Mouse (Mus musculus) stomach, embryonic 16.5 days (tissue): ENCODE measurements around the gene Gm266. TPM values are rescaled to one million over a fixed set of nuclear protein-coding genes. Genes with fewer than 3 reads are reported as not detected.

Experiments
- ATAC-seq: fragments of 200-750 bp; cut with Nextera tagmentation; 2 replicates; pipeline ENCODE4 v1.8.0; 2017; ENCODE audit warnings: moderate number of reproducible peaks, moderate TSS enrichment; ENCODE audit not compliant: insufficient read depth, low FRiP score
- H3K27ac ChIP-seq: fragments of 300-500 bp; sonication (generic); 2 replicates; pipeline ENCODE4 v1.5.1; 2014; ENCODE audit warnings: low read length
- H3K27me3 ChIP-seq: fragments of 300-500 bp; sonication (generic); 2 replicates; pipeline ENCODE4 v1.6.1; 2014; ENCODE audit warnings: low read length, control low read depth, mixed read lengths; ENCODE audit not compliant: control insufficient read depth, insufficient read depth
- H3K36me3 ChIP-seq: fragments of 300-500 bp; sonication (generic); 2 replicates; pipeline ENCODE4 v1.6.1; 2014; ENCODE audit warnings: low read length; ENCODE audit not compliant: control insufficient read depth, insufficient read depth
- H3K4me1 ChIP-seq: fragments of 300-500 bp; sonication (generic); 2 replicates; pipeline ENCODE4 v1.6.1; 2014; ENCODE audit warnings: low read length, control low read depth, mixed read lengths; ENCODE audit not compliant: control insufficient read depth, insufficient read depth
- H3K4me2 ChIP-seq: fragments of 300-500 bp; sonication (generic); 2 replicates; pipeline ENCODE4 v1.6.1; 2014; ENCODE audit warnings: low read depth, low read length, mixed read lengths
- H3K4me3 ChIP-seq: fragments of 300-500 bp; sonication (generic); replicated peaks from 2 replicates; pipeline ENCODE4 v1.5.1; 2014; ENCODE audit warnings: mild to moderate bottlenecking, low read length
- H3K9ac ChIP-seq: fragments of 300-500 bp; sonication (generic); 2 replicates; pipeline ENCODE4 v1.6.1; 2014; ENCODE audit warnings: low read length
- H3K9me3 ChIP-seq: fragments of 300-500 bp; sonication (generic); replicated peaks from 2 replicates; pipeline ENCODE4 v1.6.1; 2016; ENCODE audit warnings: low read length, control low read depth; ENCODE audit not compliant: control insufficient read depth
- WGBS: fragments of 180-500 bp; shearing (Covaris S2); extraction: QIAGEN DNeasy Blood & Tissue Kit; methylation state at CpG from one replicate; pipeline ENCODE4 v1.1.7; 2014; 5-methylcytosine and 5-hydroxymethylcytosine counted together
- polyA plus RNA-seq: library from polyadenylated mRNA; unstranded; fragments of >200 nt; fragmentation: Nextera tagmentation; extraction: Ambion mirVana; gene quantifications from 2 replicates; pipeline ENCODE4 v1.2.1, GENCODE M21; 2015

The Gm266 gene
- polyA plus RNA-seq, 1 experiment from 2014 or later, result 15.2 TPM

- H3K4me3 ChIP-seq, result no peak overlapping the region
- H3K4me1 ChIP-seq, result no peaks in the 10 kb centered on the region
- no peak overlapping the region for H3K9ac ChIP-seq
- no peaks in the 10 kb centered on the region for H3K36me3 ChIP-seq
- H3K4me2 ChIP-seq, result no peak overlapping the region
- no peaks in the 10 kb centered on the region for H3K9me3 ChIP-seq
- no peak overlapping the region for H3K27ac ChIP-seq
- 61% methylated on average over 1 of the region's 1 CpGs for WGBS
- no peak for ATAC-seq
- no peaks in the 10 kb centered on the region for H3K27me3 ChIP-seq
Measured at GRCm38 (mm10) chr12:111471119-111471518, 14.5 kb downstream of the Gm266 start.

- 10% methylated on average over 8 of the region's 8 CpGs for WGBS
- Histone ChIP-seq H3K4me1 (no peaks in the 10 kb centered on the region), H3K27me3 (no peaks in the 10 kb centered on the region), H3K4me3 (no peak overlapping the region), H3K9me3 (no peaks in the 10 kb centered on the region), H3K27ac (no peak overlapping the region), H3K4me2 (no peak overlapping the region), H3K9ac (no peak overlapping the region), H3K36me3 (no peaks in the 10 kb centered on the region)
- peak; percentile 61; the same call in 1 of the 2 replicates for ATAC-seq
Measured at GRCm38 (mm10) chr12:111469507-111469906, 16.1 kb downstream of the Gm266 start.

- Histone ChIP-seq H3K36me3 (no peaks in the 10 kb centered on the region), H3K9ac (no peak overlapping the region), H3K9me3 (no peaks in the 10 kb centered on the region), H3K4me1 (no peaks in the 10 kb centered on the region), H3K27ac (no peak overlapping the region), H3K4me2 (no peak overlapping the region), H3K4me3 (no peak overlapping the region), H3K27me3 (no peaks in the 10 kb centered on the region)
- 79% methylated on average over 7 of the region's 7 CpGs for WGBS
- no peak for ATAC-seq
Measured at GRCm38 (mm10) chr12:111468206-111468605, 17.4 kb downstream of the Gm266 start.

GRCm38 (mm10) chr12:111466369-111466768, 19.3 kb downstream of the Gm266 start:
- Histone ChIP-seq H3K36me3 (no peaks in the 10 kb centered on the region), H3K4me3 (no peak overlapping the region), H3K9me3 (no peaks in the 10 kb centered on the region), H3K9ac (no peak overlapping the region), H3K4me2 (no peak overlapping the region), H3K4me1 (no peaks in the 10 kb centered on the region), H3K27ac (no peak overlapping the region), H3K27me3 (no peaks in the 10 kb centered on the region)
- 91% methylated on average over 3 of the region's 3 CpGs for WGBS
- ATAC-seq, result no peak

- Histone ChIP-seq H3K4me2 (no peak overlapping the region), H3K9me3 (no peaks in the 10 kb centered on the region), H3K9ac (no peak overlapping the region), H3K36me3 (no peaks in the 10 kb centered on the region), H3K27me3 (no peaks in the 10 kb centered on the region), H3K4me3 (no peak overlapping the region), H3K4me1 (no peaks in the 10 kb centered on the region), H3K27ac (no peak overlapping the region)
- 70% methylated on average over 7 of the region's 7 CpGs for WGBS
- ATAC-seq, result no peak
Measured at GRCm38 (mm10) chr12:111463570-111463969, 22.1 kb downstream of the Gm266 start.

GRCm38 (mm10) chr12:111457742-111458141, 27.9 kb downstream of the Gm266 start:
- no peak overlapping the region for H3K27ac ChIP-seq
- no peaks in the 10 kb centered on the region for H3K36me3 ChIP-seq
- H3K9ac ChIP-seq, result no peak overlapping the region
- 68% methylated on average over 1 of the region's 1 CpGs for WGBS
- H3K27me3 ChIP-seq, result no peaks in the 10 kb centered on the region
- no peak for ATAC-seq
- H3K4me2 ChIP-seq, result no peak overlapping the region
- H3K9me3 ChIP-seq, result no peaks in the 10 kb centered on the region
- peaks cover 21% of the 10 kb centered on the region for H3K4me1 ChIP-seq
- H3K4me3 ChIP-seq, result no peak overlapping the region

GRCm38 (mm10) chr12:111455860-111456259, 29.8 kb downstream of the Gm266 start:
- H3K4me2 ChIP-seq, result no peak overlapping the region
- peaks cover 21% of the 10 kb centered on the region for H3K4me1 ChIP-seq
- 59% methylated on average over 8 of the region's 8 CpGs for WGBS
- no peaks in the 10 kb centered on the region for H3K9me3 ChIP-seq
- H3K27ac ChIP-seq, result no peak overlapping the region
- no peak overlapping the region for H3K9ac ChIP-seq
- no peak for ATAC-seq
- no peaks in the 10 kb centered on the region for H3K36me3 ChIP-seq
- H3K4me3 ChIP-seq, result no peak overlapping the region
- peaks cover 3% of the 10 kb centered on the region for H3K27me3 ChIP-seq

- 60% methylated on average over 12 of the region's 12 CpGs for WGBS
- ATAC-seq, result no peak
- H3K9me3 ChIP-seq, result no peaks in the 10 kb centered on the region
- H3K4me1 ChIP-seq, result peaks cover 21% of the 10 kb centered on the region
- no peaks in the 10 kb centered on the region for H3K36me3 ChIP-seq
- H3K4me3 ChIP-seq, result no peak overlapping the region
- H3K27me3 ChIP-seq, result peaks cover 3% of the 10 kb centered on the region
- H3K9ac ChIP-seq, result no peak overlapping the region
- H3K4me2 ChIP-seq, result no peak overlapping the region
- H3K27ac ChIP-seq, result peak overlapping the region; percentile 32; the same call in 1 of the 2 replicates
Measured at GRCm38 (mm10) chr12:111455311-111455846, 30.2 kb downstream of the Gm266 start.

- no peak overlapping the region for H3K4me3 ChIP-seq
- H3K27ac ChIP-seq, result peak overlapping the region; percentile 32; the same call in 1 of the 2 replicates
- H3K27me3 ChIP-seq, result peaks cover 3% of the 10 kb centered on the region
- H3K9ac ChIP-seq, result 0 out of 2 replicates have a peak overlapping the region, but pooled peaks have one; percentile 8
- peak; percentile 44; the same call in 1 of the 2 replicates for ATAC-seq
- 52% methylated on average over 10 of the region's 10 CpGs for WGBS
- H3K4me1 ChIP-seq, result peaks cover 21% of the 10 kb centered on the region
- no peaks in the 10 kb centered on the region for H3K36me3 ChIP-seq
- H3K4me2 ChIP-seq, result no peak overlapping the region
- H3K9me3 ChIP-seq, result no peaks in the 10 kb centered on the region
Measured at GRCm38 (mm10) chr12:111454543-111455280, 30.9 kb downstream of the Gm266 start.
